Mouse (Mus musculus) gastrocnemius, postnatal 25 days (tissue): ENCODE results near the gene Ift88. TPM values are rescaled to one million over a fixed set of nuclear protein-coding genes. Genes with fewer than 3 reads are reported as not detected.
A peak's percentile ranks its signal among the peaks of the same experiment; 100 is the strongest.

ENCODE experiments used
- DNase-seq: peaks from one replicate; pipeline ENCODE4 v3.0.0; 2022
- long read RNA-seq, 2 experiments: library from polyadenylated mRNA; stranded (forward); transcript quantifications; one replicate each; pipeline ENCODE4 v2.0.0; 2021
- total RNA-seq, 2 experiments: library from RNA; stranded (reverse); gene quantifications; 1 replicate in 1 of 2; 2 replicates in 1 of 2; pipeline ENCODE4 v1.2.3; 2021

Ift88 gene
- total RNA-seq: 1 to 10 TPM; 2.5 to 2.8 TPM
- long read RNA-seq, experiment 1, partial matches to known transcripts: 0 of 4 reads
- long read RNA-seq, experiment 1, other reads (novel, unspliced or antisense): 4 of 4 reads
- long read RNA-seq, experiment 2, partial matches to known transcripts: 0 of 6 reads
- long read RNA-seq, experiment 2, other reads (novel, unspliced or antisense): 4 of 6 reads

- DNase-seq: peak; percentile 90
Measured at GRCm38 (mm10) chr14:57423432-57424211, at the start of gene Ift88. Gene Ift88, plus strand, starts transcription at chr14:57424062.

DNA sequence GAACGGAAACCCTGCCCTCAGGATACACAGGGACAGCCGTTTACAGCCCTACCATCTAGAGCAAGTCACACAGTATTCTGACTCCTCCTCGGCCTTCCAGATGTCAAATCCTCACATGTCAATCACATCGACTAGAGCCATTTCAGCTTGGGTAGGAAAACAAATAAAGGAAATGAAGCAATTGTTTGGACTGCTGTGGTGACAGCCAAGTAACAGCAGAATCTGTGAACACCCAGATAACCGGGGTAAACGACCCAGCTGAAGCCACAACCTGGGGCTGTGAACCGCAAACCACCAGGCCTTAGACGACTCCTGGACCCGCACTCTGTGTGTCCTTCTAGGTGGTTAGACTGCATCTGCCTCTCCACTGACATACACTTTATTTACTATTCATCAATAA is 48.7 kb upstream of the Ift88 start:
- DNase-seq: no peak

DNA sequence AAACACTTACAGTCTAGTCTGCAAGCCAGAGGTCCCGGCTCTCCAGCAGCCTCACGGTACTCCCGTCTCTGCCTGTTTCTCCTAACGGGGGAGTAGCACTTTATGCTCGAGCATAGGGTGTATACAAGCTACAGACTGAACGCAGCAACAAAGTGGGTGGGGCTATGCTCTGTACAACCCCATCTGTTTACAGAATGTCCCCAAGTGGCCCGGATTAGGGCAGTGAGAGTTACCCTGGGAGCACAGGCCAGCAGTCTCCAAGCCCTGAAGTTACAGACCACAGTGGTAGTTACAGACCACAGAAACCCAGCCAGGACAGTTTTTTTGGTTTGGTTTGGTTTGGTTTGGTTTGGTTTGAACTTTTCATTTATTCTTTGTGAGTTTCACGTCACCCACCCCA is 47.8 kb upstream of the Ift88 start:
- no peak for DNase-seq

DNA sequence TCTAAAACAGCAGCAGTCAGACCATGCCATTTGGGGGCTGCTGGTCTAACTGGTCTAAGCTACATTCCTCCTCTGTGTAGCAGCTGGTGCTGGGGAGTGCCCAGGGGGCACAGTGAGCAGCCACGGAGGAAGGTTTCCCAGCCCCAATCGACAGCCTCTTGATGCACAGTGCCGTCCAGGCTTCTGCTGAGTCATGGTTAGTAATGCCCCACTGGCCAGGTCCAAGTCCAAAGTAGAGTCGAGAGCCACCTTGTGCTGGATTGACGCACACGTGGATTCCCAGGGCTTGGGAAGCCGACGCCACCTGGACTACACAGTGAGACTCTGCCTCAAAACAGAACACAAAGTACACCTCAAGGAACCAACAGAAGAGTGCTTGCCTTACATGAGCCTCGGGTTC is 46.9 kb upstream of the Ift88 start:
- DNase-seq: no peak

DNA sequence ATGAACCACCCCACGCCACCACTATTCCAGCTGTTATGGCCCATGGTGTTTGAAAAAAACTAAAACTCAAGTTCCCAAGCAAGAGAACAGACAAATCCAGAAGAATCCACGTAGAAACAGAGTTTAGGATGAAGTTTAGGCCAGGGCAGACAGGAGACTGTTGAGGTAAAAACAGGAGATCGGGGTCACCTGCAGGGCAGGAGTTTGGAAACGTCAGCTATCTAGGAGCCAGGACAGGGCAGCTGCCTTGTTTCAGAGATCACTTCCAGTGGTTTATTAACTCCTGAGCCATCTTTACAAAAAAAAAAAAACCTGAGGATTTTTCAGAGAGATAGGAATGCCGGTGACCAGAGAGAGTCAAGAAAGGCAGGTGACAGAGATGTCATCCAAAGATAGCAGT is 46.3 kb upstream of the Ift88 start:
- no peak for DNase-seq

DNA sequence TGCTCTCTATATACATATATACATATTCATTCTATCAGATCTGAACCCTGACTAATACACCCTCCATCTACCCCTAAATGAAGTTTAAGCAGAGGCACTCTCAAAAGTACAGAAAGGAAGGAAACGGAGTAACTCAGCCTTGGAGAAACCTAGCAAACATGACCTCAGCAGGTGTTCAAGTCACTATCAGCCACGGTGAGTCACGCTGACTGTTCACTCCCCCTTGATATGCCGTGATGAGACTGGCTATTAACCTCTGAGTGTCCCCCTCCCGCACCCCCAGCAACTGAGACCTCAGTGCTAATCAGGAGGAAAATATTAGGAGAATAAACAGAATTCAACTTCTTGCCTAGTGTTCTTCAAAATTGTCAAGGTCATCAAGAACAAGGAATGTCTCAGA is 38.2 kb upstream of the Ift88 start:
- DNase-seq: no peak

GRCm38 (mm10) chr14:57386758-57387561 is 36.9 kb upstream of the Ift88 start:
- DNase-seq: peak; percentile 14

DNA sequence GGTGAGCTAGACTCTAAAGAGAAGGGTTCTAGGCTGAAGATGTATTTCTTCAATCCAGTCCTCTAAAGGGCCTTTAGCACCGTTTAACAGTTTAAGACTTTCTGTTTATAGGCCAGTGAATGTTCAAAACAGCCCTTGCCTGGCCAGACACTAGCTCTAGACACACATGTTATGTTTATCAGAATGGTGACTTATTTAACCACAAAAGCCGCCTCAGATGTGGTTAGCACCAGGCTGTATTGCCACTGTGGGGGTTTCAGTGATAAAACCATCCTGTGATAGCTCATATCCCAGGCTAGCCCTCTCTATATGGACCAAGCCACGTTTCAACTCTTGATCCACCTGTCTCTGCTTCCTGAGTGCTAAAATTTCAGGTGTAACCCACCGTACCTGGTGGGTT is 32.2 kb upstream of the Ift88 start:
- DNase-seq: no peak

DNA sequence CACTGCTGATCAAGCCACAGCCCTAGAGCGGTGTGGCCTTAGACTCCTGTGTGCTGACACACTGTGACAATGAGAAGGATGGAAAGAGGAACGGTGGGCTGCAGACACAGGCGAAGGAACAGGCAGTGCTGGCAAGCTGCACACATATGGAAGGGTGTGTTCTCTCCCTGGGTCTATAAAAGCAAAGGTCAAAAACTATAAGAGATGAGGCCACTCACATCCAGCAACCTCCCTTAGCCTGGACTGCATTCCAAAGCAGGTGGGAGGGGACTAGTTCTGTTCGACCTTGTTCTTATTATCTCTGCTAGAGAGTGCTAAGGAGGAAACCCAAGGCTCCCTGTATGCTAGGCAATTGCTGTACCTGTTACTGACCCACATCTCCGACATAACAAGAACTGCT is 31.6 kb upstream of the Ift88 start:
- no peak for DNase-seq

- DNase-seq: no peak
Measured at GRCm38 (mm10) chr14:57395470-57395869, 28.4 kb upstream of the Ift88 start.

DNA sequence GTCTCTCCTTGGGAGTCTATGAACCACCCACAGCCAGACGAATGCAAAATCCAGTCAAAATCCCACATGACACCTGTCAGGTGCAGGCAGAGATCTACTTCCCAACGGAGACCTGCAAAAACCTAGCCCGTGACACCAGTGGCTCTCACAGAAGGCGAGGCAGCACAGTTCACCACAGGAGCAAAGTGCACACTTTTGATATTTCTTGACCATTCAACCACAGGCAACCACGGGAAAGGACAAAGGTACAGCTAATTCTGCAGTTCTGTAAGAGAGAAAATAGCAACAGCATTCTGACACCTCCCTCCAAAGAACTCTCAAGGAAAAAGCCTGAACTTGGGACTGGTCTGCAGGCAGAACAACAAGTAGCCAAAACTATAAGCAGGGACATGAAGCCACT is 26.6 kb upstream of the Ift88 start:
- DNase-seq: no peak

DNA sequence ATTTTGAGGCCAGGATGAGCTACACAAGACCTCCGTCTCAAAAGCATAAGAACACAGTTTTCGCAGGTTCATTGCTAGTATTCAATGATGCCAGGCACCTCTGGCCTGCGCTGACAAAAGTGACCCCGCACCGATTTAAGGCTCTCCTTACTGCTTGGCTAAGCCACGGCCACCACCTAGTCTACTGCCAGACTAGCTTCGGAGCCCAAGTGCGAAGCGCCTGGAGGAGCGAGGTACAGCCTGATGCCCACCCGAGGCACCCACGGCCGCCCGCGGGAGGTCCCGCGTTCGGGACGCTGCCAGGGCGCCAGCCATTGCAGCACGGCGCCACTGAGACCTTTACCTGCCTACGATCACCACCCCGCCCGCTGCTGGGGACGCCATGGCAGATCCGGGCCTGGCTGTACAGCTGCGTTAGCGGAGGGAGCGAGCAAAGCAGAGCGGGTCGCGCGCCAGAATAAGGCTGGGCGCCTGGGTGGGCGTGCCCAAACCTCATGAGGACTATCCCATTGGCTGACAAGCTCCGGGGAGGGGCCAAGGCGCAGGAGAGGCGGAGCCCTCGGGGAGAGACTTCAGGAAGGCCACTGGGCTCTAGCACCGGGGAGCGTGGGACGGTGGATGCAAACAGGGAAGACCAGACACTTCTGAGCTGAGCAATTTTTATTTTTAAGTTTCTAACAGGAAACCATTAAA is 25.7 kb upstream of the Ift88 start, which contains the start of gene Cryl1:
Cryl1 (minus strand) TSS at position 465 of the 693 bp plus-strand sequence.
- peak; percentile 96 for DNase-seq

DNA sequence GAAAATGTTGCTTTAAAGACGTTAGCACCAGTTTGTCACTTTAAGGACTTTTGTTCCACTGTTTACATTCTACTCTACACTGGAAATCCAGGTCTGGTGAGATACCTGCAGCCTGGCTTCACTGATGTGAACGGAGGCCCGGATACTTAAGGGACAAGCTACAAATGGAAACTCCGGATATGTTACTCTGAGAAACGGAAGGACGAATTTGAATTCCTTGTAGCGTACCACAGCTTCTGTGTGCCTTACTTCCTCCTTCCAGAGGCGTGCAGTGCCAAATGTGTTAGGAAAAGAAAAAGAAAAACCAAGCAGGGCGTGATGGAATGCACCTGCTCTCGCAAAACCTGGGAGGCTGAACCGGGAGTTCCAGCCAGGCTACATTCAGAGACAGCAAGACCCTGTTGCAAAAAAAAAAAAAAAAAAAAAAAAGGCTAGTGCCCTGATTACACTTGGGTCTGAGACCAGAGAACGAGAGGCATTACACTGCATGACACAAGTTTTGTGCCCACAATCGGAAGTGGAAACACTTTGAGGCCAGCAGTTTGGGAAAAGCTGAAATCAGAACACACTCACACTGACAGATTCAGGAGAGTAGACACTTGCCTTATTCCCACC is 24.9 kb upstream of the Ift88 start:
- no peak for DNase-seq

DNA sequence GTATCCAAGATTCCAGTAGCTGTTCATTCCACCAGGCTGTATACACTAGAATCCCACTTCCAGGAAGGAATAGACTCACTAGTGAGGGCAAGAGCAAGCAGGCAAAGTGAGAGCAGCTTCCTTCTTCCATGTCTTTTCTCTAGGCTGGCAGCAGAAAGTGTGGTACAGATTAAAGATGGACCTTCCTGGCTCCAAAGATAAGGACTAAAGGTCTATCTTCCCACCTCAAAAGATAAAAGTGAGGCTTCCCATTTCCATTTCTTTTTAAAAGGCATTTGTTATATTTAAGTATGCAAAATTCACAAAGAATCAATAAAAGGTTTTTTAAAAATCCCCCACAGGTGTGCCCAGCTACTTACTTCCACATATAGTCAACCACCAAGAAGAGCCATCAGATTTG is 21.0 kb upstream of the Ift88 start:
- no peak for DNase-seq

DNA sequence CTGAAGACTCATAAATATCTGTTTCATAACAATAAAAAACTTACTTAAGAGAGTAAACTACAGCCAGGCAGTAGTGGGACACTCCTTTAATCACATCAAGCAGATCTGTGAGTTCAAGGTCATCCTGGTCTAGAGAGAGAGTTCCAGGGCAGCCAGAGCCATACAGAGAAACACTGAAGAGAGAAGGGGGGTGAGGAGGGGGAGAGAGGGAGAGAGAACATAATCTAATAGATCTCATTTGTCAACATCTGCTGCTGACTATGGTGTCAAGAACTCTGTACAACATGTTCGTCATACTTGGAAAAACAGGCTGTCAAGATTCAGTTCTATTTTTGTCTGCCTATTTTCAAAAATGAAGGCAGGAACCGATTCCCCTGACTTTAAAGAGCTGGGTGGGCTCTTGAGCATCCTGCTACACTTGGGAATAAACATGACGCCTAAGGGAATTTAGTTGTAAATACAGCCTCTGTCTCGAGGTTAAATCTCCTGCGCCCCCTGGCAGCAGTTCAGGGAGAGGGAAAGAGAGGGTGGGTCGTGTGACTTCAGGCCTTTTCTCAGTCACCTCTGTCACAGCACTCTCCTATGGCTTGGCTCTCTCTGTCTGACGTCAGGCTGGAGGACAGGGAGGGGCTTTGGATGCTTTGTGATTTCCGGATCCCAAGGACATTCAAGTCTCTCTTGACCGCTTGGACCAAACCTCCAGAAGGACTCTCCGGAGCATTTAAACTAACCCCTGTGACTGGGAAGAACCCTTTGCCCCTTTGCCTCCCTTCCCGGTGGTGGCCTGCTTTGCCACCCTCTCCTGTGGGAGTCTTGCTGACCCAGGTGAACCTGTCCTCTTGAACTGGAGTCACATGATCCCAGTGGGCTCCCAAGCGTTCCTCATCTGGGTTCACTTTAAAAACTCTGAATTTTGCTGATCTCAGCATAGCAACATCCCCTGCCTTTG is 16.5 kb upstream of the Ift88 start:
- DNase-seq: peak; percentile 18

GRCm38 (mm10) chr14:57408100-57408499 is 15.8 kb upstream of the Ift88 start:
- no peak for DNase-seq

- DNase-seq: no peak
Measured at GRCm38 (mm10) chr14:57409106-57409505, 14.8 kb upstream of the Ift88 start.

- DNase-seq: no peak
Measured at GRCm38 (mm10) chr14:57412166-57412565, 11.7 kb upstream of the Ift88 start.

DNA sequence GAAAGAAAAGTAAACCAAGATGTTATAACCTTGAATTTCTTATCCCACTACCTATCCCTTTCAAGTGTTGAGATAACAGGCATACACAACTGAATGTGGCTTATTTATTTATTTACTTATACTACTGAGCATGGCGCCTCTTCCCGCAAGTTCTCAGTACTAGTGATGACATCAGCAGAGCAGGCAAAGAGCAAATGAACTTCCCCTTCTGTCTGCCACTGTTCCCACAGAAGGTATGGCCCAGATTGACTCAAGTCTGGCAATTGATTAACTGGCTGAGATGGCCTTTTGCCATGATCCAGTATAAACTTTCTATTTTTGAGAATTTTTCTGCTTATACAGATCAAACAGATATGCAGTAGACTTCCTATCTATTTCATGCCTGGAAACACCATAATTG is 6.7 kb upstream of the Ift88 start:
- no peak for DNase-seq

DNA sequence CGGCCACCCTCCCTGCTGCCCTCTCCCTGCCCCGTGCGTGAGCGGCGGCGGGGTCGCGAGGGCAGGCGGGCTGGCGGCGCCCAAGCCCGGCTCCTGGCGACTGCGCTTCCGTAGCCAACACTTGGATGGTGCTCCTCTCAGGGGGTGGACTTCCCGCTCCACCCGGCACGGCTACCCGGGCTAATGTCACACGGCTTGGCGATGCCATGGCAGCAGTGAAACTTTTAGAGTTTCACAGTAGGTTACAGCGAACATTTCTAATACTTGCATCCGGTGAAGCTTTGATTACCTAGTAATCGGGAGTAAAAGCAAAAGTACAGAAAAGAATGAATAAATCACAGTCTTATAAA is 325 bp downstream of the Ift88 start:
- DNase-seq: no peak

GRCm38 (mm10) chr14:57430451-57430850 is 6.6 kb downstream of the Ift88 start:
- DNase-seq: no peak
